25 mouse cellular contexts compared by ENCODE assay signal in the genomic region with DNA sequence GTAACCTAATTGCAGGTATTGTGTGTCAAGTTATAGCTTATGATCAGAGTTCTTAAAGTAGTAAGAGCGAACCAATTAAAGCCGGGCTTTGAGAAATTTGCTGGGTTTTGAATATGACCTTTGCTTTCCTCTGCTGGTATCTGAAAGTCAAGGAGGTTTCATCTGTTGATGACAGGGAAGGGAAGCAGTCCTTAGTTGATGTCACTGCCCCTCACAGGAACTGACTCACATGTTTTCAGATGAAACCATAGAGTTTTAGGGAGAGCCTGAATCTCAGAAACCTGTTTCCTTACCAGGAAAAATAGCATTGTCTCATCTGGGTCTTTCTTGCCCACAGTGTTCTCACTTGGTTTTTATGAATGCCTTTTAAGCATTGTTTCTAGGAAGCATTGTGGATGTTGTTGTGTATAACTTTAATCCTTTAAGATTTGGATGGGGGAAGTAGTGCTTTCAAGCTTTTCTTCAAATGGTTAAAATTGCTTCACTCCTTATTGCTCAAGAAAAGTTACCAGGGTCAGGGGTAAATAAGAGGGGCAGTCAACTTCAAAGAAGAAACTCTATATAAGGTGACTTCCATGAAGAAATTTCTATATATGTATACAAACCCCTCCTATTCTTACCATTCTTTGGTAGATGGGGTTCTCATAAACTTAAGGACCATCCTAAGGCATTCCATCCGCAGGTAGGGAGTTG.
"Had no signal": no experiment of that assay in that cellular context is flagged by ENCODE, and none has a peak within 500 bp of the region (broad histone marks: within the 10 kb centered on the region; RNA-seq: fewer than 3 reads in every experiment).

No protein-coding gene starts in this region.

- H3K36me3 ChIP-seq: heart, embryonic 10.5 days; heart, embryonic 12.5 days; hindbrain, embryonic 10.5 days; hindbrain, embryonic 12.5 days; intestine, embryonic 15.5 days; limb, embryonic 10.5 days; limb, embryonic 12.5 days had no signal

- H3K4me3 ChIP-seq: heart, embryonic 10.5 days; heart, embryonic 12.5 days; hindbrain, embryonic 10.5 days; hindbrain, embryonic 12.5 days; intestine, embryonic 15.5 days; layer of hippocampus, adult 2 months; left cerebral cortex, adult 2 months; limb, embryonic 10.5 days; limb, embryonic 12.5 days had no signal

- H3K4me1 ChIP-seq: heart, embryonic 10.5 days; heart, embryonic 12.5 days; hindbrain, embryonic 10.5 days; hindbrain, embryonic 12.5 days; intestine, embryonic 15.5 days; limb, embryonic 10.5 days; limb, embryonic 12.5 days had no signal

- H3K9me3 ChIP-seq: heart, embryonic 10.5 days; heart, embryonic 12.5 days; hindbrain, embryonic 10.5 days; hindbrain, embryonic 12.5 days; intestine, embryonic 15.5 days; limb, embryonic 10.5 days; limb, embryonic 12.5 days had no signal

- H3K9ac ChIP-seq: heart, embryonic 12.5 days; hindbrain, embryonic 12.5 days; hindbrain, embryonic 14.5 days; intestine, embryonic 15.5 days; limb, embryonic 12.5 days had no signal

- H3K27ac ChIP-seq: heart, embryonic 10.5 days; hindbrain, embryonic 10.5 days; hindbrain, embryonic 12.5 days; hindbrain, embryonic 14.5 days; intestine, embryonic 15.5 days; layer of hippocampus, adult 2 months; left cerebral cortex, adult 2 months; limb, embryonic 10.5 days; limb, embryonic 12.5 days had no signal

- DNase-seq: gastrocnemius, postnatal 14 days; gastrocnemius, postnatal 36 days; heart, adult 18-20 months; heart, postnatal 10 days; heart, postnatal 4 days; kidney, adult 18-20 months; kidney, adult 8-10 months; kidney, postnatal 10 days; kidney, postnatal 25 days; kidney, postnatal 4 days; liver had no signal

- H3K27me3 ChIP-seq: heart, embryonic 12.5 days; hindbrain, embryonic 12.5 days; intestine, embryonic 15.5 days; limb, embryonic 12.5 days had no signal

- H3K4me2 ChIP-seq: heart, embryonic 12.5 days; hindbrain, embryonic 12.5 days; hindbrain, embryonic 14.5 days; intestine, embryonic 15.5 days; limb, embryonic 12.5 days; liver, embryonic 11.5 days had no signal

- ATAC-seq: hindbrain, embryonic 16.5 days; inflammation-experienced regulatory T-cells, adult 6 months; intestine, embryonic 15.5 days; intestine, postnatal 0 days had no signal
